Mouse (Mus musculus): ENCODE measurements at regions not wholly inside any gene's neighbourhood (a gene's known extent, or its start where the extent isn't known, plus 50 kb on each side); places are given as distances from the start of the nearest gene placed in this dataset.

GRCm38 (mm10) chr3:42233756-42234155 lies 491.3 kb downstream of the D3Ertd751e start:
- TF ChIP-seq CTCF (IDR thresholded peaks at IDR 0.05; ENCODE audit: insufficient read depth, low read length): no peak
- TF ChIP-seq POLR2A (IDR thresholded peaks at IDR 0.05; ENCODE audit: borderline replicate concordance, extremely low read depth, low read depth, low read length): no peak

Data from lung, adult 2 months (tissue).